Mouse (Mus musculus) liver, adult 2 months (tissue): ENCODE data around the gene Sidt2.

ENCODE experiments used
- CTCF ChIP-seq: fragments of 200-500 bp; IDR thresholded peaks from 2 replicates; pipeline ENCODE4 v1.5.1; 2011; ENCODE audit warnings: low read depth, low read length, control low read depth
- POLR2A ChIP-seq: fragments of 200-500 bp; IDR thresholded peaks from 2 replicates; pipeline ENCODE4 v1.6.1; 2011; ENCODE audit warnings: low read length, control low read depth; ENCODE audit not compliant: insufficient read depth; ENCODE audit errors: extremely low read depth

- TF ChIP-seq CTCF (peak; percentile 77), POLR2A (no peak)
Measured at GRCm38 (mm10) chr9:45911673-45912072, 43.4 kb downstream of the Sidt2 start.
